Mouse (Mus musculus): ENCODE results near the gene Clca3a1.

Gene Clca3a1

DNA sequence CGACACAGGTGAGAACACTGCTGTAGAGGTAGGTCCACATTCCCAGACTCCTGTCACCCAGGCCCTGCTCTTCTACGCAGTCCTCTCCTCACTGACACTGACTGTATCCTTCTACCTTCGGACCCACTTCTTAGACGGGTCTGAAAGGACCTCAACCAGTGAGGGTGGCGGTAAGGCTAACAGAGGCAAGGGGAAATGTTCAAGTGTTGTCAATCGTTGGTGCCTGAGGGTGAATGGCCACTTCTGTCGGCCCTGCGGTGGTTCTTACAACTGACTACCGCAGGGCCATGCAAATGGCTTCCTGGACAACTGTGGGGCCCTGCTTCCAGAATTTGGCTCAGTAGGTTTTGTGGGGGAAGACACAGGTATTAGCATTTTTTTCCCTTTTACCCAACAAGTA, 73.2 kb downstream of the Clca3a1 start:
- intact Hi-C loops (cut with DNase I) = no loop called here

- intact Hi-C loops (cut with DNase I) = no loop called here
These were observed 74.6 kb downstream of the Clca3a1 start for GRCm38 (mm10) chr3:144686146-144686545.

- intact Hi-C loops (cut with DNase I) = no loop called here
These were observed 77.5 kb downstream of the Clca3a1 start for GRCm38 (mm10) chr3:144683136-144683814.

DNA sequence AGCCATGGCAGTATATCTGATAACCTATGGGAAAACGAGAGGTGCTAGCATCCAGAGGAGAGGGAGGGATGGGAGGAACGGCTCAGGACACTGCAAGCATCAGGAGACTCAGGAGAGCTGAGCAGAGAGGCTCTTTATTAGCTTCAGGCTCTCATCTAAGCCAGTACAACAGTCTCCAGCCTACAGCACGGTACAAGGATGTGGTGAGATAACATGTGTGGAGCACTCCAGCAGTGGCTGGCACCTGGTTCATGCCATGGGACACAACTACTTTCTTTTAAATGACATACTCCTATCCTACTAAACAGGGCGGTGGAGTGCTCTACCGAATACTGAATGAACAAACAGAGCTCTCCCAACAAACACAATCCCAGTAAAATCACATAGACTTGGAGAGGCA, 79.2 kb downstream of the Clca3a1 start:
- intact Hi-C loops (cut with DNase I) = no loop called here

- intact Hi-C loops (cut with DNase I) = no loop called here
These were observed 81.0 kb downstream of the Clca3a1 start for GRCm38 (mm10) chr3:144679701-144680159.
